Mouse (Mus musculus) ES-E14 (cell line): Measurements from ENCODE around the gene Foxd1.

Source experiments
- HCFC1 ChIP-seq: IDR thresholded peaks from 2 replicates; pipeline ENCODE4 v1.6.1; 2012; ENCODE audit warnings: low read length, inconsistent platforms, borderline replicate concordance; ENCODE audit not compliant: insufficient read depth
- ZC3H11A ChIP-seq: IDR thresholded peaks from 2 replicates; pipeline ENCODE4 v1.6.1; 2012; ENCODE audit warnings: low read depth, mild to moderate bottlenecking, inconsistent platforms, low read length, borderline replicate concordance
- ZNF384 ChIP-seq: IDR thresholded peaks from 2 replicates; pipeline ENCODE4 v1.6.1; 2012; ENCODE audit warnings: low read depth, low read length, inconsistent platforms

- TF ChIP-seq HCFC1, result no peak
- TF ChIP-seq ZNF384, result no peak
- no peak for TF ChIP-seq ZC3H11A
Observed at GRCm38 (mm10) chr13:98306852-98307475, 47.1 kb upstream of the Foxd1 start.
